Mouse (Mus musculus) liver, embryonic 12.5 days (tissue): ENCODE measurements around the gene Msrb1. TPM values are rescaled to one million over a fixed set of nuclear protein-coding genes. Genes with fewer than 3 reads are reported as not detected.

ENCODE experiments used
- polyA plus RNA-seq: library from polyadenylated mRNA; unstranded; fragments of >200 nt; fragmentation: Nextera tagmentation; extraction: Ambion mirVana; gene quantifications from 2 replicates; pipeline ENCODE4 v1.2.1, GENCODE M21; 2016

The Msrb1 gene
- polyA plus RNA-seq, 1 experiment from 2014 or later, result 21.6 TPM

Other genes with a start within 250 kb of the Msrb1 start
- 0.14 and 0.32 TPM in 2 replicates for gene Caskin1, start 248.0 kb upstream of the Msrb1 start, polyA plus RNA-seq
- gene Traf7, start 208.7 kb upstream of the Msrb1 start, polyA plus RNA-seq, result 52.2 and 55.4 TPM in 2 replicates
- gene Rab26, start 202.4 kb upstream of the Msrb1 start, polyA plus RNA-seq, result 1.3 and 1.9 TPM in 2 replicates
- gene Pkd1, start 186.8 kb upstream of the Msrb1 start, polyA plus RNA-seq, result 6.0 and 6.5 TPM in 2 replicates
- 30.8 and 35.0 TPM in 2 replicates for gene Tsc2, start 104.0 kb upstream of the Msrb1 start, polyA plus RNA-seq
- 11.3 and 12.4 TPM in 2 replicates for gene Nthl1, start 104.0 kb upstream of the Msrb1 start, polyA plus RNA-seq
- gene Slc9a3r2, start 86.3 kb upstream of the Msrb1 start, polyA plus RNA-seq, result 14.6 and 15.2 TPM in 2 replicates
- 0.33 TPM in 1 of 2 replicates, not detected in the other for gene Npw, start 78.2 kb upstream of the Msrb1 start, polyA plus RNA-seq
- gene Zfp598, start 67.0 kb upstream of the Msrb1 start, polyA plus RNA-seq, result 19.7 and 20.4 TPM in 2 replicates
- gene Syngr3, start 46.7 kb upstream of the Msrb1 start, polyA plus RNA-seq, result 0.06 and 0.27 TPM in 2 replicates
- 51.4 and 52.5 TPM in 2 replicates for gene Gfer, start 40.5 kb upstream of the Msrb1 start, polyA plus RNA-seq
- 0.51 and 0.58 TPM in 2 replicates for gene Noxo1, start 40.4 kb upstream of the Msrb1 start, polyA plus RNA-seq
- 65.4 and 71.8 TPM in 2 replicates for gene Tbl3, start 29.0 kb upstream of the Msrb1 start, polyA plus RNA-seq
- 0.19 and 0.46 TPM in 2 replicates for gene Rnf151, start 18.6 kb upstream of the Msrb1 start, polyA plus RNA-seq
- 1,444 and 1,454 TPM in 2 replicates for gene Rps2, start 18.5 kb upstream of the Msrb1 start, polyA plus RNA-seq
- 233 and 239 TPM in 2 replicates for gene Ndufb10, start 12.2 kb upstream of the Msrb1 start, polyA plus RNA-seq
- gene Rpl3l, start 8.8 kb upstream of the Msrb1 start, polyA plus RNA-seq, result not detected in 2 replicates
- gene Hs3st6, start 16.3 kb downstream of the Msrb1 start, polyA plus RNA-seq, result not detected in 2 replicates
- 1.5 TPM in 2 replicates for gene Meiob, start 67.6 kb downstream of the Msrb1 start, polyA plus RNA-seq
- gene Hagh, start 103.5 kb downstream of the Msrb1 start, polyA plus RNA-seq, result 61.1 and 64.8 TPM in 2 replicates
- gene Fahd1, start 113.7 kb downstream of the Msrb1 start, polyA plus RNA-seq, result 34.2 and 34.6 TPM in 2 replicates
- gene Igfals, start 129.4 kb downstream of the Msrb1 start, polyA plus RNA-seq, result 5.3 and 5.4 TPM in 2 replicates
- 97.7 and 108 TPM in 2 replicates for gene Nubp2, start 149.7 kb downstream of the Msrb1 start, polyA plus RNA-seq
- 37.5 and 40.0 TPM in 2 replicates for gene Spsb3, start 150.0 kb downstream of the Msrb1 start, polyA plus RNA-seq
- 20.3 and 21.4 TPM in 2 replicates for gene Eme2, start 158.4 kb downstream of the Msrb1 start, polyA plus RNA-seq
- gene Mrps34, start 158.5 kb downstream of the Msrb1 start, polyA plus RNA-seq, result 101 and 106 TPM in 2 replicates
- 67.9 and 68.8 TPM in 2 replicates for gene Nme3, start 159.9 kb downstream of the Msrb1 start, polyA plus RNA-seq
- 15.6 and 15.8 TPM in 2 replicates for gene Mapk8ip3, start 200.3 kb downstream of the Msrb1 start, polyA plus RNA-seq
- gene Jpt2, start 224.0 kb downstream of the Msrb1 start, polyA plus RNA-seq, result 112 and 114 TPM in 2 replicates